Comparison of ENCODE assay signal across 8 mouse cellular contexts in the genomic region with DNA sequence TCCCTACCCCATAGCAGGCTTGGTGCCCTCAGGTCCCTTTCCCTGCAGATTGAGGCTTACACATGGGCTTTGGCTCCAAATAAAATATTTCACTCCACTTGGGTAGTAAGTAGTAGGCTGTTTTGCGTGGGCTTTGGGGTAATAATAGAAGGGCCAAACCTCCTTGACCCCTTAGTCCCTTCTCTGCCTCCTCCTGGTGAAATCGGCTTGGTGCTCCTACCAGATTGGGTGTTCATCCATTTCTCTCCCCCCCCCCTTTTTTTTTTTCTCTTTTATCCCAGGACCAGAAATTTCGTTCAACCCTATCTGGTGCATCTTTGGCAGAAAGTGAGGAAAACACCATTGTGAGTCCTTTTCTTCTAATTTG. TPM values are rescaled to one million over a fixed set of nuclear protein-coding genes. Genes with fewer than 3 reads are reported as not detected.
DNase-seq lines count a peak whose midpoint lies in the region; ATAC-seq and TF ChIP-seq lines count a peak whose summit lies in the region.

No protein-coding gene starts in this region.

- H3K27ac ChIP-seq in heart, embryonic 16.5 days (ENCODE audit: low read length): peak overlapping the region; percentile 99
- peak overlapping the region; percentile 95 for H3K27ac ChIP-seq in MEL (ENCODE audit: control insufficient read depth, low read depth, low read length)
- H3K27ac ChIP-seq in forebrain, embryonic 14.5 days (ENCODE audit: low read depth, low read length): peak overlapping the region; percentile 99

- peaks cover 5% of the 10 kb centered on the region; the same call in 1 of the 2 replicates for H3K9me3 ChIP-seq in heart, embryonic 16.5 days (replicated peaks; ENCODE audit: control insufficient read depth, low read length)
- no peaks in the 10 kb centered on the region for H3K9me3 ChIP-seq in MEL (replicated peaks; ENCODE audit: insufficient read depth, low read length)
- H3K9me3 ChIP-seq in forebrain, embryonic 14.5 days (replicated peaks; ENCODE audit: control insufficient read depth, low read length): no peaks in the 10 kb centered on the region

- no peak for TF ChIP-seq CTCF in MEL (IDR thresholded peaks at IDR 0.05 in 2 of 3, conservative IDR thresholded peaks at IDR 0.05 in 1 of 3; ENCODE audit: control insufficient read depth in 1 of 3, insufficient read depth in 1 of 3, low read depth in 2 of 3, low read length in 3 of 3, poor library complexity in 1 of 3, severe bottlenecking in 1 of 3)

- no peak for ATAC-seq in heart, embryonic 16.5 days (replicated peaks; ENCODE audit: extremely low read depth, insufficient read depth, low FRiP score)
- no peak for ATAC-seq in forebrain, embryonic 14.5 days
- ATAC-seq in megakaryocyte progenitor cell, adult 5-6 weeks (replicated peaks; ENCODE audit: poor library complexity): peak; percentile 3; the same call in 1 of the 2 replicates

- no peak for TF ChIP-seq RAD21 in MEL (IDR thresholded peaks at IDR 0.05; ENCODE audit: low read depth, low read length)

- peak overlapping the region; percentile 81 for H3K4me2 ChIP-seq in heart, embryonic 16.5 days (ENCODE audit: low read depth, low read length)
- peak overlapping the region; percentile 58 for H3K4me2 ChIP-seq in forebrain, embryonic 14.5 days (ENCODE audit: low read length)

- TF ChIP-seq POLR2A in MEL (IDR thresholded peaks at IDR 0.05; ENCODE audit: control insufficient read depth in 1 of 2, insufficient read depth in 1 of 2, low read depth in 1 of 2, low read length in 2 of 2, poor library complexity in 1 of 2): no peak

- peak overlapping the region; percentile 97 for H3K9ac ChIP-seq in heart, embryonic 16.5 days (ENCODE audit: low read length)
- H3K9ac ChIP-seq in MEL (ENCODE audit: control insufficient read depth, low read depth, low read length, poor library complexity, severe bottlenecking): peak overlapping the region; percentile 98
- H3K9ac ChIP-seq in forebrain, embryonic 14.5 days (ENCODE audit: low read length): peak overlapping the region; percentile 93

- 0% methylated on average over 3 of the region's 3 CpGs for WGBS in heart, embryonic 16.5 days
- 1% methylated on average over 3 of the region's 3 CpGs for WGBS in forebrain, embryonic 14.5 days

- no peak for TF ChIP-seq EP300 in MEL (IDR thresholded peaks at IDR 0.05; ENCODE audit: low read depth in 1 of 2, low read length in 2 of 2)

- intact Hi-C loops in heart, postnatal 10 days (cut with DNase I): loop anchor here (5.0 kb wide), 1 partner anchor 220 kb away; a partner anchor contains a TSS

- peaks cover 13% of the 10 kb centered on the region for H3K36me3 ChIP-seq in heart, embryonic 16.5 days (ENCODE audit: control insufficient read depth, insufficient read depth)
- H3K36me3 ChIP-seq in MEL (ENCODE audit: control insufficient read depth in 1 of 2, insufficient read depth in 2 of 2, low read length in 2 of 2): peaks cover 4 to 17% of the 10 kb centered on the region in 2 experiments; a peak in 3 of 4 replicates
- H3K36me3 ChIP-seq in forebrain, embryonic 14.5 days (ENCODE audit: control insufficient read depth, insufficient read depth, low read length): peaks cover 13% of the 10 kb centered on the region

- peaks cover 27% of the 10 kb centered on the region for H3K79me2 ChIP-seq in MEL (ENCODE audit: control insufficient read depth, insufficient read depth, low read length, poor library complexity)

- H3K4me3 ChIP-seq in heart, embryonic 16.5 days (ENCODE audit: low read length): peak overlapping the region; percentile 93
- peak overlapping the region; percentile 55 to 79 for H3K4me3 ChIP-seq in MEL (ENCODE audit: control insufficient read depth in 1 of 2, insufficient read depth in 1 of 2, low read depth in 2 of 2, low read length in 2 of 2)
- peak overlapping the region; percentile 86 for H3K4me3 ChIP-seq in forebrain, embryonic 14.5 days (ENCODE audit: low read depth, low read length)

- DNase-seq in heart, postnatal 10 days: no peak
- no peak for DNase-seq in MEL (ENCODE audit: low read depth, low spot score)
- no peak for DNase-seq in forebrain, embryonic 14.5 days (ENCODE audit: low spot score)
- no peak for DNase-seq in cerebellum, postnatal 14 days
- no peak for DNase-seq in embryo, embryonic 10 days (ENCODE audit: low spot score)
- no peak for DNase-seq in ovary, postnatal 36 days (ENCODE audit: low spot score)

- H3K4me1 ChIP-seq in heart, embryonic 16.5 days (ENCODE audit: control insufficient read depth, insufficient read depth, low read length): peaks cover 15% of the 10 kb centered on the region
- peaks cover 0 to 4% of the 10 kb centered on the region in 2 experiments; a peak in 1 of 4 replicates for H3K4me1 ChIP-seq in MEL (ENCODE audit: control insufficient read depth in 1 of 2, insufficient read depth in 2 of 2, low read length in 2 of 2)
- peaks cover 15% of the 10 kb centered on the region for H3K4me1 ChIP-seq in forebrain, embryonic 14.5 days (ENCODE audit: control insufficient read depth, insufficient read depth, low read length)

- no peaks in the 10 kb centered on the region for H3K27me3 ChIP-seq in heart, embryonic 16.5 days (ENCODE audit: control insufficient read depth, insufficient read depth, low read length)
- no peaks in the 10 kb centered on the region for H3K27me3 ChIP-seq in MEL (ENCODE audit: control insufficient read depth in 1 of 2, insufficient read depth in 2 of 2, low read length in 2 of 2)
- no peaks in the 10 kb centered on the region for H3K27me3 ChIP-seq in forebrain, embryonic 14.5 days (replicated peaks; ENCODE audit: control insufficient read depth, insufficient read depth, low read length)

TF ChIP-seq in MEL, 35 proteins besides CTCF, POLR2A, EP300 and RAD21:
- no peak for TF ChIP-seq ZKSCAN1 (IDR thresholded peaks at IDR 0.05; ENCODE audit: low read depth, low read length)
- TF ChIP-seq CHD2 (IDR thresholded peaks at IDR 0.05; ENCODE audit: low read length): peak; percentile 33; the same call in 1 of the 2 replicates
- TF ChIP-seq SMC3 (IDR thresholded peaks at IDR 0.05; ENCODE audit: low read depth, low read length): no peak
- TF ChIP-seq MXI1 (IDR thresholded peaks at IDR 0.05; ENCODE audit: low read depth, low read length): peak; percentile 41; the same call in 1 of the 2 replicates

RNA-seq across cellular contexts. Expression of a gene that starts 1.0 kb away (rescaled TPM):
- 28.5 and 31.0 TPM in 2 replicates for polyA plus RNA-seq in heart, embryonic 16.5 days (2015; fragmentation: Nextera tagmentation; extraction: Ambion mirVana)
- 10 to 100 TPM; 44.0 to 57.3 TPM for total RNA-seq in heart, postnatal 10 days (2021)
- 9.8 and 12.2 TPM in 2 replicates for total RNA-seq in MEL (2012; rRNA removed)
- polyA plus RNA-seq in MEL (2012; ENCODE audit: insufficient read depth in 1 of 2, insufficient read length in 2 of 2, low read depth in 1 of 2, low replicate concordance in 2 of 2, missing spikeins in 1 of 2): 100 to 1,000 TPM in 1 of 2 experiments, 10 to 100 TPM in 1; 27.7 to 407 TPM
- polyA plus RNA-seq in forebrain, embryonic 14.5 days (2014; fragmentation: Nextera tagmentation; extraction: Ambion mirVana): 54.7 and 73.1 TPM in 2 replicates
- total RNA-seq in megakaryocyte progenitor cell, adult 5-6 weeks (2015): 68.5 and 70.2 TPM in 2 replicates
- total RNA-seq in megakaryocyte progenitor cell, adult 5-6 weeks (2017): 23.9 and 45.6 TPM in 2 replicates
